Mouse (Mus musculus) brain, embryonic 14.5 days (tissue): ENCODE measurements at regions not wholly inside any gene's neighbourhood (a gene's known extent, or its start where the extent isn't known, plus 50 kb on each side); places are given as distances from the start of the nearest gene placed in this dataset.

Experiments
- DNase-seq: peaks from one replicate; pipeline ENCODE4 v3.0.0-alpha.2; 2011; ENCODE audit warnings: low read depth
- CTCF ChIP-seq: fragments of 200-500 bp; IDR thresholded peaks from 2 replicates; pipeline ENCODE4 v1.5.1; 2012; ENCODE audit warnings: inconsistent platforms, mild to moderate bottlenecking, moderate library complexity, borderline replicate concordance; ENCODE audit not compliant: insufficient read depth, insufficient read length; ENCODE audit errors: extremely low read depth
- POLR2A ChIP-seq: fragments of 200-500 bp; IDR thresholded peaks from 2 replicates; pipeline ENCODE4 v1.6.1; 2012; ENCODE audit warnings: mild to moderate bottlenecking, inconsistent platforms, borderline replicate concordance; ENCODE audit not compliant: poor library complexity, insufficient read depth, insufficient read length, severe bottlenecking; ENCODE audit errors: extremely low read depth

- DNase-seq: peak; percentile 91
- TF ChIP-seq POLR2A: no peak
- TF ChIP-seq CTCF: no peak
Observed at GRCm38 (mm10) chr1:61301041-61302030, 323.6 kb downstream of the Icos start.

- no peak for TF ChIP-seq CTCF
- no peak for TF ChIP-seq POLR2A
- peak; percentile 96 for DNase-seq
Observed at GRCm38 (mm10) chr1:61302570-61303071, 324.9 kb downstream of the Icos start.

DNA sequence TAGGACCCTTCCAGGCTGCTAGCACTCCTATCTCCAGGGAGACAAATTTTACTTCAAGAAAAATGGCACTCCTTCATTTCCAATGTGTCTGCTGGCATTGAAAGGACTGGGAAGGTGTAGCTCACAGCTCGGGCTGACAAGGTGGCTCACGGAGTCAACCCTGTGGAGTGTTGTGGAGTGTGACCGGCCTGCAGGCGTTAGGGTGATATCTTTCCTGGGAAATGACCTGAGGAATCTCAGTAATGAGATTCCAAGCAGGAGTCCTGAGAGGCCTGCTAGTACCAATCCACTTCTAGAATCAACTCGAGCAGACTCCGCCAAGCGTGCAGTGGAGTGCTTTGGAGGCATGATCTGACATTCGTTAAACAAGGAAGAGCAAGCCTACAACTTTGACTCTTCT is 328.6 kb downstream of the Icos start:
- TF ChIP-seq POLR2A: no peak
- no peak for DNase-seq

GRCm38 (mm10) chr1:61309563-61309962 is 329.1 kb upstream of the Pard3b start:
- TF ChIP-seq POLR2A (no peak), CTCF (no peak)
- no peak for DNase-seq

GRCm38 (mm10) chr1:61310063-61310760 is 328.4 kb upstream of the Pard3b start:
- peak; percentile 83 for DNase-seq
- TF ChIP-seq POLR2A (no peak), CTCF (no peak)

DNA sequence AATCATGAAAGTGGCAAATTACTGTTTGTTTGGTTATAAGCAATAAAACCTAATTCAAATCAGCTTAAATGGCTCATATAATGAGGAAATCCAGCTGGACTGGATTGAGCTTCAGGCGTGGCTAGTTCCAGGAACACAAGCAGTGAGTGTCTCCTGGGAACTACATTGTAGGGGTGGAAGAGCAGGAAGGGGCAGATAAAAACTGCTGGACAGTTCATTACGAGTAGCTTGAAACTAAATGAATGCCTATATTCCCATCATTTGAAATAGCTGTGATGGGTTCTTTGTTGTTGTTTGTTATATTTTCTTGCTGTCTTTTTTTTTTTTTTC is 327.9 kb upstream of the Pard3b start:
- no peak for DNase-seq
- TF ChIP-seq CTCF: no peak
- no peak for TF ChIP-seq POLR2A

GRCm38 (mm10) chr1:61313196-61313595 is 325.4 kb upstream of the Pard3b start:
- no peak for TF ChIP-seq POLR2A
- no peak for TF ChIP-seq CTCF
- no peak for DNase-seq

DNA sequence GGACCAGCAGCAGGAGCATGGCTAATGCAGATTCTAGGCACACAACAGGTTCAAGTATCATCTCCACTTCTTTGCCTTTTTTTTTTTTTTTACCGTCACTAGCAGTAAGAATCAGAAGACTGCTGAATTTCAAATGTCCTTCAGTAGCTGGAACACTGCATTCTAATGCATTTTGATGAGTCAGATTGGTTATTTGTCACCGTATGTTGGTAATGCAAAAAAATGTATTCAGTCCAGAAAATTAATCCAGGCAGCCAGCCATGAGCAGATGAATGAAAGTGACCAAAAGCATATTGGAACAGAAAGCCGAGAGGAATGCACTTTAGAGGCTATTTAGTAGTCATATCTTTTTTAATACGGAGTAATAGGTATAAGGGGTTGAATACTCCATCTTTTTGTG is 322.4 kb upstream of the Pard3b start:
- TF ChIP-seq CTCF (no peak), POLR2A (no peak)
- no peak for DNase-seq

GRCm38 (mm10) chr1:61316736-61317135 is 321.9 kb upstream of the Pard3b start:
- no peak for TF ChIP-seq POLR2A
- TF ChIP-seq CTCF: no peak
- DNase-seq: no peak

DNA sequence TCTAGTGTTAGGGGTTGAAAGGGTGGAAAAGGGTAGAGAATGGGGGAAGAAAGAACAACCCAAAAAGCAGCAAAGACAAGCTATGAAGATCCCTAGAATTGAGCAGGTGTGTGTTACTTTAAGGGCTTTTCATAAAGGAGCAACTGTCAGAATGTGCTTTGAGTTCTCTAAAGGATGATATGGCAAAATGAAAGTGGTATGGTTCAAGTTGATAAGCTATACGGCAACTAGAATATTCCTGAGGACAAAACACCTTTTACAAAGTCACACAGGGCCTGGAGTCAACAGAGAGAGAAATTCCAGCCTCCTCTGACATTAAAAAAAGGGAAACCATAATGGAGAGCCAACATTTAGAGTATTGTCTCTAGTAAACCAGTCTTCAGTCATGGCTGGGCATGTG is 320.6 kb upstream of the Pard3b start:
- no peak for DNase-seq
- no peak for TF ChIP-seq CTCF
- TF ChIP-seq POLR2A: no peak

DNA sequence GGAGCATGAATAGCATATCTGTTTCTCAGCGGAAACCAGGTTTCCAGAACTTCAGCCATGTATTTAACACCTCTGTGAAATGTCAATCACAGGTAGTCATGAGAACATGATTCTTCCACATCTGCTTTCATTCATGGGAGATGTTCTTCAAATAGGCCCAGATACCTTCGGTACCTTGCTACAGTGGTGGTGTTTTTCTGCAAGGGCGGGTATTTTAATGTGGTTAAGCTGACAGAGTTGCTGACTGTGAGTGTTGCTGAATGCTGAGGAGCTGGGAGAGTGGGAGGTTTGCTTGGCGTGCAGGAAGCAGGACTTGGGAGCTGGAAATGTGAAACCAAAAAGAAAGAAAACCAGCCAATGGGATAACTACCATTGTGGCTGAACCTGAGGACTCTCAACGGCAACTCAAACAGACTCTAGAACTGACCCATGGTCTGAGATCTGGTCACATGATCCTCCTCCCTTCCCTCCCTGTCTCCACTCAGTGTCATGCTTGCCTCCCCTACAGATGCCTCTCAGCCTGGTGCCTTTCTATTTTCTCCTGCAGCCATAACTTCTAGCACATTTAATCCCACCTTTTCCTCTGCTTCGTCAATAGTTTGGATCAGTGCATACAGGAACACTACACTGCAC is 317.0 kb upstream of the Pard3b start:
- no peak for TF ChIP-seq CTCF
- no peak for TF ChIP-seq POLR2A
- DNase-seq: no peak

DNA sequence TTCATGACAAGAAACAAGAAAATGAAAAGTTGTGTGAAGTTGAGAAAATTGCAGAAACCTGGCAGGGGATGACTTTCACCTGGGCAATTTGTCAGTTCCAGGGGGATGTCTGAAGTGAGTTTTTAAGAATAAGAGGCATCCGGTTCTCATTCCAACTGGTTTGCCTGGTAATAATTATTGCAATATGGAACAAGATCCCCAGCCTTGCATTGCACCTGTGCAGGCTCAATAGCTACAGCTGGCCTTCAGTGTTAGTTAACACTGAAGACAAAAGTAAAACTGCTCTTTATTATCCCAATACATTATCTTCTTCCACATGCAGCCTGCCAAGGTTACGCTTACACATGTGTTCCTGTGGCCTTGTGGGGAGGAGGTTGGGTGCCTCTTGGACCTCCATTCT is 307.2 kb upstream of the Pard3b start:
- DNase-seq: no peak
- TF ChIP-seq POLR2A: no peak
- TF ChIP-seq CTCF: no peak

DNA sequence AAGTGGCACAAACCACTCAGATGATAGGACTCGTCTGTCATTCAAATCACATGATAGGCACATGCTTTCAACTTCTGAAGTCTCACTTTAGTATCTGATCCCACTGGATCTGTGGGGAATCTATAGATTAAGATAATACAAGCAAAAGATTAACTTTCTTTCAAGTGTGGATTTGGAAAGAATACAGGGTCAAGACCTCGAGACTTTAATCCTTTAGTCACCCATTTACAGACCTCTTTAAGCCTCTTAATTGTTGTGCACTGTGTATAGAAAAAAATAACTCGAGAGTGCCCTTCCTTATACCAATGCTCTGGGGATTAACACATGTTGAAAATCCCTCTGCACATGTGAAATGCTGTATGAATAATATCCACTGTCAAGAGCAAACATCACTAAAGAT is 306.7 kb upstream of the Pard3b start:
- DNase-seq: no peak

DNA sequence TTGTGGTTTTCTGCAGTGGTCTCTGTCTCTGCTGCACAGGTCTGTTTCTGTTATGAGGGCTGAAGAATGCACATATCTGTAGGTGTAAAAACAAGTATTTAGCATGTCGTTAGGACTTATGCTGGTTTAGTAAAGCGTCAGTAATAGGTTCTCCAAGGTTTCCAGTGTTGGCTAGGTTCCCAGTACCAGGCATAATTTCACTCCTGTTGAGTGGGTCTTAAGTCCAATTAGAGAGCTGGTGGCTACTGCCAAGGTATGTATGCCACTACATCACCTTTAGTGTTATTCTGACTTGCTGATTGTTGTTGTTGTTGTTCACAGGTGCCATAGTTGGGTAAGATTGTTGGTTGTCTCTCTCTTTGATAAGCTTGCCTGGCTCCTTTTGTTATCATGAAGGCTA is 302.3 kb upstream of the Pard3b start:
- peak; percentile 73 for DNase-seq
- TF ChIP-seq POLR2A: no peak

More for the DNA sequence above, 306.7 kb upstream of the Pard3b start:
- TF ChIP-seq POLR2A: no peak
- no peak for TF ChIP-seq CTCF

DNA sequence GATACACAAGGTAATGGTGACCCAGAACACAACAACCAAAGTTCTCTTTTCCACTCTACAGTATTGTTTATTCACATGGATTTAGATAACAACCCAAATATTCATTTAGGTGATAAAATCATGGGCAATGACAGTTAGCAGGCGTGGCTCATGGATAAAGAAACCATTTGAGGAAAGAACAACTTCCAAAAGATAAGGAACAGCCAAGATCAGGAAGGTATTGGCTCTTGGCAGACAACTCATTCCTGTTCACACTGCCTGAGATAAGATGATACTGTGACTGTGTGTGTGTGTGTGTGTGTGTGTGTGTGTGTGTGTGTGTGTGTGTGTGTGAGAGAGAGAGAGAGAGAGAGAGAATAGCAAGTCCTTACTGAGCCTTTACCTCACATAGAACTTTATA is 285.7 kb upstream of the Pard3b start:
- DNase-seq: no peak
- TF ChIP-seq CTCF: no peak
- TF ChIP-seq POLR2A: no peak
